Mouse (Mus musculus) embryonic fibroblast, embryonic 13.5 days (primary cell): Measurements from ENCODE around the gene Tmem44.

Experiments used
- CTCF ChIP-seq: IDR thresholded peaks from 2 replicates; pipeline ENCODE4 v1.5.1; 2011; ENCODE audit warnings: mild to moderate bottlenecking, control low read depth, low read length, moderate library complexity, borderline replicate concordance; ENCODE audit not compliant: insufficient read depth
- POLR2A ChIP-seq: IDR thresholded peaks from 2 replicates; pipeline ENCODE4 v1.6.1; 2011; ENCODE audit warnings: low read depth, mild to moderate bottlenecking, control low read depth, low read length, moderate library complexity

GRCm38 (mm10) chr16:30465680-30466298, 84.9 kb downstream of the Tmem44 start:
- TF ChIP-seq CTCF: no peak
- TF ChIP-seq POLR2A: no peak
